Mouse (Mus musculus): ENCODE results near the gene Mmp17.

GRCm38 (mm10) chr5:129657016-129657415 is 73.0 kb downstream of the Mmp17 start:
- TF ChIP-seq CTCF (IDR thresholded peaks at IDR 0.05; ENCODE audit: control insufficient read depth, insufficient read depth, low read length), result no peak
- no peak for TF ChIP-seq POLR2A (IDR thresholded peaks at IDR 0.05; ENCODE audit: borderline replicate concordance, control insufficient read depth, low read depth, low read length)

Data from bone marrow, adult 2 months (tissue).